Mouse (Mus musculus): ENCODE measurements at regions not wholly inside any gene's neighbourhood (a gene's known extent, or its start where the extent isn't known, plus 50 kb on each side); places are given as distances from the start of the nearest gene placed in this dataset.

- WGBS, result 57% methylated on average over 11 of the region's 11 CpGs
- H3K27me3 ChIP-seq (ENCODE audit: insufficient read depth, low read length), result no peaks in the 10 kb centered on the region
- no peaks in the 10 kb centered on the region for H3K36me3 ChIP-seq (ENCODE audit: insufficient read depth)
- no peak for DNase-seq
- no peak overlapping the region for H3K4me2 ChIP-seq
- H3K9ac ChIP-seq, result no peak overlapping the region
- H3K27ac ChIP-seq (ENCODE audit: low read depth), result no peak overlapping the region
- no peak for ATAC-seq (ENCODE audit: insufficient read depth)
- H3K4me1 ChIP-seq (ENCODE audit: insufficient read depth), result no peaks in the 10 kb centered on the region
- no peak overlapping the region for H3K4me3 ChIP-seq (ENCODE audit: low read depth, low read length)
- TF ChIP-seq CTCF (IDR thresholded peaks at IDR 0.05; ENCODE audit: low read depth), result no peak
- H3K9me3 ChIP-seq (ENCODE audit: low read depth, low read length), result no peaks in the 10 kb centered on the region
These were observed 121.9 kb upstream of the Pja1 start for GRCm38 (mm10) chrX:99592980-99593379.

- no peaks in the 10 kb centered on the region for H3K36me3 ChIP-seq (ENCODE audit: insufficient read depth)
- no peak overlapping the region for H3K4me2 ChIP-seq
- no peak overlapping the region for H3K9ac ChIP-seq
- H3K27ac ChIP-seq (ENCODE audit: low read depth), result no peak overlapping the region
- ATAC-seq (ENCODE audit: insufficient read depth), result no peak
- whole genome bisulfite sequencing, result 48% methylated on average over 2 of the region's 2 CpGs
- H3K9me3 ChIP-seq (ENCODE audit: low read depth, low read length), result no peaks in the 10 kb centered on the region
- H3K4me3 ChIP-seq (ENCODE audit: low read depth, low read length), result no peak overlapping the region
- no peak for TF ChIP-seq CTCF (IDR thresholded peaks at IDR 0.05; ENCODE audit: low read depth)
- no peaks in the 10 kb centered on the region for H3K27me3 ChIP-seq (ENCODE audit: insufficient read depth, low read length)
- no peak for DNase-seq
- H3K4me1 ChIP-seq (ENCODE audit: insufficient read depth), result no peaks in the 10 kb centered on the region
These were observed 116.2 kb upstream of the Pja1 start for GRCm38 (mm10) chrX:99587284-99587683.

GRCm38 (mm10) chrX:99586282-99586681, 115.2 kb upstream of the Pja1 start:
- Histone ChIP-seq H3K4me1 (ENCODE audit: insufficient read depth) (no peaks in the 10 kb centered on the region), H3K9me3 (ENCODE audit: low read depth, low read length) (no peaks in the 10 kb centered on the region), H3K27ac (ENCODE audit: low read depth) (no peak overlapping the region), H3K36me3 (ENCODE audit: insufficient read depth) (no peaks in the 10 kb centered on the region), H3K4me3 (ENCODE audit: low read depth, low read length) (no peak overlapping the region), H3K4me2 (no peak overlapping the region), H3K27me3 (ENCODE audit: insufficient read depth, low read length) (no peaks in the 10 kb centered on the region), H3K9ac (no peak overlapping the region)
- WGBS, result 66% methylated on average over 10 of the region's 11 CpGs
- no peak for TF ChIP-seq CTCF (IDR thresholded peaks at IDR 0.05; ENCODE audit: low read depth)
- no peak for DNase-seq
- ATAC-seq (ENCODE audit: insufficient read depth), result no peak

- ATAC-seq (ENCODE audit: insufficient read depth) (no peak), DNase-seq (no peak)
- H3K36me3 ChIP-seq (ENCODE audit: insufficient read depth), result no peaks in the 10 kb centered on the region
- TF ChIP-seq CTCF (IDR thresholded peaks at IDR 0.05; ENCODE audit: low read depth), result no peak
- no peak overlapping the region for H3K4me3 ChIP-seq (ENCODE audit: low read depth, low read length)
- no peak overlapping the region for H3K9ac ChIP-seq
- no peaks in the 10 kb centered on the region for H3K4me1 ChIP-seq (ENCODE audit: insufficient read depth)
- no peak overlapping the region for H3K27ac ChIP-seq (ENCODE audit: low read depth)
- 61% methylated on average over 3 of the region's 3 CpGs for WGBS
- no peak overlapping the region for H3K4me2 ChIP-seq
- H3K9me3 ChIP-seq (ENCODE audit: low read depth, low read length), result no peaks in the 10 kb centered on the region
- H3K27me3 ChIP-seq (ENCODE audit: insufficient read depth, low read length), result no peaks in the 10 kb centered on the region
These were observed 114.6 kb upstream of the Pja1 start for GRCm38 (mm10) chrX:99585703-99586102.

GRCm38 (mm10) chrX:99582611-99583010, 111.5 kb upstream of the Pja1 start:
- Histone ChIP-seq H3K27me3 (ENCODE audit: insufficient read depth, low read length) (no peaks in the 10 kb centered on the region), H3K9me3 (ENCODE audit: low read depth, low read length) (no peaks in the 10 kb centered on the region)
- no peak for ATAC-seq (ENCODE audit: insufficient read depth)

GRCm38 (mm10) chrX:99581632-99582466, 110.8 kb upstream of the Pja1 start:
- Histone ChIP-seq H3K9ac (no peak overlapping the region), H3K27ac (ENCODE audit: low read depth) (no peak overlapping the region), H3K9me3 (ENCODE audit: low read depth, low read length) (no peaks in the 10 kb centered on the region), H3K4me3 (ENCODE audit: low read depth, low read length) (no peak overlapping the region), H3K4me1 (ENCODE audit: insufficient read depth) (no peaks in the 10 kb centered on the region), H3K27me3 (ENCODE audit: insufficient read depth, low read length) (no peaks in the 10 kb centered on the region), H3K4me2 (no peak overlapping the region), H3K36me3 (ENCODE audit: insufficient read depth) (no peaks in the 10 kb centered on the region)
- ATAC-seq (ENCODE audit: insufficient read depth) (no peak), DNase-seq (no peak)
- TF ChIP-seq CTCF (IDR thresholded peaks at IDR 0.05; ENCODE audit: low read depth), result no peak
- 31% methylated on average over 10 of the region's 10 CpGs for WGBS

More at GRCm38 (mm10) chrX:99582611-99583010, 111.5 kb upstream of the Pja1 start:
- no peaks in the 10 kb centered on the region for H3K36me3 ChIP-seq (ENCODE audit: insufficient read depth)
- DNase-seq, result no peak
- no peak overlapping the region for H3K4me3 ChIP-seq (ENCODE audit: low read depth, low read length)
- WGBS, result 90% methylated on average over 9 of the region's 9 CpGs
- no peak overlapping the region for H3K4me2 ChIP-seq
- no peak overlapping the region for H3K9ac ChIP-seq
- no peak for TF ChIP-seq CTCF (IDR thresholded peaks at IDR 0.05; ENCODE audit: low read depth)
- no peaks in the 10 kb centered on the region for H3K4me1 ChIP-seq (ENCODE audit: insufficient read depth)
- no peak overlapping the region for H3K27ac ChIP-seq (ENCODE audit: low read depth)

- WGBS, result 61% methylated on average over 4 of the region's 4 CpGs
- Histone ChIP-seq H3K27ac (ENCODE audit: low read depth) (no peak overlapping the region), H3K4me2 (no peak overlapping the region), H3K27me3 (ENCODE audit: insufficient read depth, low read length) (no peaks in the 10 kb centered on the region), H3K9ac (no peak overlapping the region), H3K9me3 (ENCODE audit: low read depth, low read length) (no peaks in the 10 kb centered on the region), H3K4me3 (ENCODE audit: low read depth, low read length) (no peak overlapping the region), H3K36me3 (ENCODE audit: insufficient read depth) (no peaks in the 10 kb centered on the region), H3K4me1 (ENCODE audit: insufficient read depth) (no peaks in the 10 kb centered on the region)
- no peak for DNase-seq
- ATAC-seq (ENCODE audit: insufficient read depth), result no peak
- no peak for TF ChIP-seq CTCF (IDR thresholded peaks at IDR 0.05; ENCODE audit: low read depth)
These were observed 108.1 kb upstream of the Pja1 start for GRCm38 (mm10) chrX:99579206-99579605.
